12 mouse cellular contexts compared by ENCODE assay signal in genomic region chr12:79610511-79611103, GRCm38 (mm10).
DNase-seq lines count a peak whose midpoint lies in the region; ATAC-seq and TF ChIP-seq lines count a peak whose summit lies in the region.
"Had no signal": no experiment of that assay in that cellular context is flagged by ENCODE, and none has a peak within 500 bp of the region (broad histone marks: within the 10 kb centered on the region; RNA-seq: fewer than 3 reads in every experiment).

No protein-coding gene starts in this region.

- no peak for ATAC-seq in kidney, embryonic 14.5 days (ENCODE audit: low FRiP score, low TSS enrichment)
- ATAC-seq in embryonic facial prominence, embryonic 14.5 days (ENCODE audit: low read depth), result peak; percentile 3; the same call in 1 of the 2 replicates
- no peak for ATAC-seq in liver, embryonic 14.5 days (ENCODE audit: insufficient read depth)
- no peak for ATAC-seq in inflammation-experienced regulatory T-cells, adult 6 months
- ATAC-seq: forebrain, embryonic 13.5 days; midbrain, embryonic 13.5 days had no signal

- 56% methylated on average over 6 of the region's 6 CpGs for WGBS in kidney, embryonic 14.5 days
- 55% methylated on average over 6 of the region's 6 CpGs for WGBS in embryonic facial prominence, embryonic 14.5 days
- WGBS in liver, embryonic 14.5 days (ENCODE audit: insufficient replicate concordance), result 55% methylated on average over 6 of the region's 6 CpGs

- H3K4me1 ChIP-seq in kidney, embryonic 14.5 days (ENCODE audit: control insufficient read depth, insufficient read depth, low read length), result peaks cover 18% of the 10 kb centered on the region
- peaks cover 36% of the 10 kb centered on the region for H3K4me1 ChIP-seq in embryonic facial prominence, embryonic 14.5 days (ENCODE audit: control insufficient read depth, insufficient read depth, low read length)
- peaks cover 45 to 47% of the 10 kb centered on the region in 2 experiments for H3K4me1 ChIP-seq in liver, embryonic 14.5 days (replicated peaks; ENCODE audit: control insufficient read depth in 2 of 2, insufficient read depth in 2 of 2, low read length in 1 of 2)

- H3K36me3 ChIP-seq in kidney, embryonic 14.5 days (ENCODE audit: control insufficient read depth, insufficient read depth, low read length), result no peaks in the 10 kb centered on the region
- H3K36me3 ChIP-seq in embryonic facial prominence, embryonic 14.5 days (ENCODE audit: control insufficient read depth, insufficient read depth, low read length), result no peaks in the 10 kb centered on the region
- H3K36me3 ChIP-seq in liver, embryonic 14.5 days (replicated peaks; ENCODE audit: control insufficient read depth, insufficient read depth, low read depth), result no peaks in the 10 kb centered on the region
- H3K36me3 ChIP-seq: midbrain, embryonic 13.5 days; neural tube, embryonic 15.5 days had no signal

- no peak for TF ChIP-seq CTCF in liver, embryonic 14.5 days (IDR thresholded peaks at IDR 0.05; ENCODE audit: low read depth)

- no peak overlapping the region for H3K9ac ChIP-seq in kidney, embryonic 14.5 days (ENCODE audit: low read depth, low read length)
- H3K9ac ChIP-seq in embryonic facial prominence, embryonic 14.5 days (ENCODE audit: low read depth, low read length), result no peak overlapping the region
- H3K9ac ChIP-seq in liver, embryonic 14.5 days (replicated peaks), result peak overlapping the region; percentile 9; the same call in 1 of the 2 replicates
- H3K9ac ChIP-seq: forebrain, embryonic 13.5 days; midbrain, embryonic 13.5 days; neural tube, embryonic 15.5 days had no signal

- H3K27me3 ChIP-seq in kidney, embryonic 14.5 days (ENCODE audit: control insufficient read depth, insufficient read depth, low read length), result no peaks in the 10 kb centered on the region
- no peaks in the 10 kb centered on the region for H3K27me3 ChIP-seq in embryonic facial prominence, embryonic 14.5 days (replicated peaks; ENCODE audit: control insufficient read depth, insufficient read depth, low read length)
- no peaks in the 10 kb centered on the region for H3K27me3 ChIP-seq in liver, embryonic 14.5 days (ENCODE audit: control insufficient read depth, insufficient read depth, low read length)
- H3K27me3 ChIP-seq: forebrain, embryonic 13.5 days; neural tube, embryonic 15.5 days had no signal

- no peaks in the 10 kb centered on the region for H3K9me3 ChIP-seq in kidney, embryonic 14.5 days (ENCODE audit: control insufficient read depth, low read length)
- H3K9me3 ChIP-seq in embryonic facial prominence, embryonic 14.5 days (ENCODE audit: control insufficient read depth, low read length), result no peaks in the 10 kb centered on the region
- H3K9me3 ChIP-seq in liver, embryonic 14.5 days (ENCODE audit: control insufficient read depth, low read length), result no peaks in the 10 kb centered on the region
- H3K9me3 ChIP-seq: forebrain, embryonic 13.5 days; midbrain, embryonic 13.5 days; neural tube, embryonic 15.5 days had no signal

- H3K4me2 ChIP-seq in kidney, embryonic 14.5 days (replicated peaks; ENCODE audit: low read depth, low read length), result no peak overlapping the region
- no peak overlapping the region for H3K4me2 ChIP-seq in embryonic facial prominence, embryonic 14.5 days (ENCODE audit: low read depth, low read length)
- H3K4me2 ChIP-seq in liver, embryonic 14.5 days (ENCODE audit: low read depth), result peak overlapping the region; percentile 79
- H3K4me2 ChIP-seq: forebrain, embryonic 13.5 days; midbrain, embryonic 13.5 days; neural tube, embryonic 15.5 days had no signal

- H3K27ac ChIP-seq in kidney, embryonic 14.5 days (ENCODE audit: low read depth, low read length), result peak overlapping the region; percentile 11; the same call in 1 of the 2 replicates
- peak overlapping the region; percentile 35 for H3K27ac ChIP-seq in embryonic facial prominence, embryonic 14.5 days (replicated peaks; ENCODE audit: low read depth, low read length)
- peak overlapping the region; percentile 99 for H3K27ac ChIP-seq in liver, embryonic 14.5 days
- H3K27ac ChIP-seq: forebrain, embryonic 13.5 days; kidney, postnatal 0 days; midbrain, embryonic 13.5 days; neural tube, embryonic 15.5 days had no signal

- DNase-seq in kidney, postnatal 14 days, result no peak
- peak; percentile 39 for DNase-seq in c-Kit-negative CD71-positive TER-119-positive erythroid progenitor cells, embryonic 14.5 days (ENCODE audit: low read depth, low spot score)
- peak; percentile 90 for DNase-seq in embryonic facial prominence, embryonic 14.5 days (ENCODE audit: low spot score)
- no peak for DNase-seq in liver, embryonic 14.5 days (ENCODE audit: low read depth in 3 of 3, low spot score in 3 of 3)
- no peak for DNase-seq in frontal cortex, postnatal 25 days (ENCODE audit: low spot score in 2 of 2)
- DNase-seq: adrenal gland, adult 2 months had no signal

- no peak for TF ChIP-seq EP300 in liver, embryonic 14.5 days (IDR thresholded peaks at IDR 0.05; ENCODE audit: low read depth)

- H3K4me3 ChIP-seq in kidney, embryonic 14.5 days (ENCODE audit: low read length), result no peak overlapping the region
- H3K4me3 ChIP-seq in embryonic facial prominence, embryonic 14.5 days (ENCODE audit: low read depth, low read length), result no peak overlapping the region
- no peak overlapping the region for H3K4me3 ChIP-seq in liver, embryonic 14.5 days (ENCODE audit: insufficient read depth in 1 of 2, low read depth in 2 of 2, low read length in 2 of 2)
- H3K4me3 ChIP-seq: forebrain, embryonic 13.5 days; midbrain, embryonic 13.5 days; neural tube, embryonic 15.5 days had no signal

Comparison
In these comparisons a context has a peak if more than half of its experiments do, and no peak if none do; other contexts are left out.
1. H3K27ac ChIP-seq: peak in every context shown above with its lines; median percentile 99 in liver, embryonic 14.5 days; 35 in embryonic facial prominence, embryonic 14.5 days; 11 in kidney, embryonic 14.5 days.
2. DNase-seq: peak in c-Kit-negative CD71-positive TER-119-positive erythroid progenitor cells, embryonic 14.5 days (single experiment) and embryonic facial prominence, embryonic 14.5 days (single experiment); none in kidney, postnatal 14 days (single experiment), liver, embryonic 14.5 days (0 of 3) and frontal cortex, postnatal 25 days (0 of 2).